Mouse (Mus musculus): ENCODE measurements around the gene Tst.

- TF ChIP-seq CTCF (IDR thresholded peaks at IDR 0.05; ENCODE audit: extremely low read depth, insufficient read depth, insufficient read length, insufficient replicate concordance) (no peak), POLR2A (IDR thresholded peaks at IDR 0.05; ENCODE audit: low read depth, low read length) (no peak)
Measured at GRCm38 (mm10) chr15:78414157-78414556, 8.4 kb upstream of the Tst start.
